Mouse (Mus musculus) liver, embryonic 14.5 days (tissue): ENCODE measurements around the gene Josd2.
A peak's percentile ranks its signal among the peaks of the same experiment; 100 is the strongest.

Experiments used
- CTCF ChIP-seq: IDR thresholded peaks from 2 replicates; pipeline ENCODE4 v1.5.1; 2016; ENCODE audit warnings: antibody characterized with exemption, low read depth, control low read depth
- EP300 ChIP-seq: IDR thresholded peaks from 2 replicates; pipeline ENCODE4 v1.6.1; 2016; ENCODE audit warnings: antibody characterized with exemption, low read depth

DNA sequence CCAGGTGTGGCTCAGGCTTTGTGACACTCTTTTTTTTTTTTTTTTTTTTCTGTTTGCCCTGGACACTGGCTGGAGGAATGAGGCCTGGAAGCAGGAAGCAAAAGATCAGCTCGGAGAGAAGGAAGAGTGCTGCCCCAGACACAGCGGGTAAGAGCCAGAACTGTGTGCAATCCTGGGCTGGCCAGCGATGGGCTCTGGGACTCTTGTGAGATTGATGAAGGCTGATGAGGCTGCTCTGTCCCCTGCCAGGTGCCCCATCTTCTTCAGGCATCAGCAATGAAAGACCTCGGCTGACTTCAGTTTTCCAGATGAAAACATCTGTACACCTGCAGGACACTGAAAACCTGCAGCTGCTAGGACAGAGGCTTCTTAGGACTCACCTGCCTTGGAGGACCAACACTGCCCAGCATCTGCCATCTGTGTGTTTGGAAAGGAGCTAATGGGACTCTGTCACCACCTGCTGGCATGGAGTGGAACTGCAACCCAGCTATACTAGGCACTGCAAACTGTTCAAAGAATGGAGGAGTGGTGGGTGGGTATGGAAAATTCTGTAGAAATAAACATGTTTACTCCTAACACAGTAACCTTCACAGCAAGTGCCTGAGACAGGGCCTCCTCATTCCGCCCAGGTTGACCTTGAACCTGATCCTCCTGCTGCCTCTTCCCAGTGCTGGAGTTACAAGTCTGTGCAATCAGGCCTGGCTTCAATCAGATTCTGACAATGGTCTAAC is 17.2 kb downstream of the Josd2 start:
- TF ChIP-seq CTCF = peak; percentile 100
- TF ChIP-seq EP300 = no peak
